Mouse (Mus musculus) embryo, embryonic 10 days (tissue): ENCODE data around the gene Aaas.

Experiments
- DNase-seq: peaks from one replicate; pipeline ENCODE4 v3.0.0-alpha.2; 2015; ENCODE audit warnings: low spot score

The Aaas gene

DNA sequence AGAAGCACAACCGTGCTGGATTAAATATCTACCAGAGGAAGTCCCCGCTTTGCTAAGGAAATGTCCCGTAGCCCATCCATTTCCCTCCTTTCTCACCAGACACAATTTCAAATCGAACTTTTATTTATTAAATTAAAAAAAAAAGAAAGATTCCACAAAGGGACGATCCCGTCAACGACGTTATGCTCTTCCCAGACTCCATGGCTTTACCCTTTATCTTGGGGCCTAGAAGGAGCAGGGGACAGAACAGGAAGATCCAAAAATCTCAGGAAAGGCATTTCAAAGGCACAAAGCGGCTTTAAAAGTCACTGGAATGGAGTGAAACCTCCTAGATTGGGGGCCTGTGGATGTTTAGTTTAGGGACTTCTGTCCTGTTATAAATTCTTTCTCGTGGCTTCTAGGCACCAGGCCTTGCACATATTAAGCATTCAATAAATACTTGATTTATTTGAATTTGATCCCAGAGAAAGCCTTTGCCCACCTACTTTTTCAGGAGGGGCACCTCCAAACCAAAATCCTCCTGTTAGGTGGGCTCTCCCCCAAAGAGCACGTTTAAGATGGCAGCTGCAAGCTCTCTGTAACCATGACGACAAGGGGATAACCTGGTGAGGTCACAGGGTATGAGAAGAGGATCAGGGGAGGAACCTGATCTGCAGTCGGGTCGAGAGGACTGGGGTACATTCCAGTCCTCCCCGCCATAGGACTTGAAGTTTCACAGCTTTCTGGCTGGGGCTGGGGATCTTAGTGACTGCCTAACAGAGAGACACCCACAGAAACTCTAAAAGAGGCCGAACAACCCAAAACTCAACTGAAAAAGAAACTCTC is 6.1 kb upstream of the Aaas start:
- peak; percentile 69 for DNase-seq

- peak; percentile 78 for DNase-seq
These were observed 5.4 kb upstream of the Aaas start for GRCm38 (mm10) chr15:102355871-102356441.

DNA sequence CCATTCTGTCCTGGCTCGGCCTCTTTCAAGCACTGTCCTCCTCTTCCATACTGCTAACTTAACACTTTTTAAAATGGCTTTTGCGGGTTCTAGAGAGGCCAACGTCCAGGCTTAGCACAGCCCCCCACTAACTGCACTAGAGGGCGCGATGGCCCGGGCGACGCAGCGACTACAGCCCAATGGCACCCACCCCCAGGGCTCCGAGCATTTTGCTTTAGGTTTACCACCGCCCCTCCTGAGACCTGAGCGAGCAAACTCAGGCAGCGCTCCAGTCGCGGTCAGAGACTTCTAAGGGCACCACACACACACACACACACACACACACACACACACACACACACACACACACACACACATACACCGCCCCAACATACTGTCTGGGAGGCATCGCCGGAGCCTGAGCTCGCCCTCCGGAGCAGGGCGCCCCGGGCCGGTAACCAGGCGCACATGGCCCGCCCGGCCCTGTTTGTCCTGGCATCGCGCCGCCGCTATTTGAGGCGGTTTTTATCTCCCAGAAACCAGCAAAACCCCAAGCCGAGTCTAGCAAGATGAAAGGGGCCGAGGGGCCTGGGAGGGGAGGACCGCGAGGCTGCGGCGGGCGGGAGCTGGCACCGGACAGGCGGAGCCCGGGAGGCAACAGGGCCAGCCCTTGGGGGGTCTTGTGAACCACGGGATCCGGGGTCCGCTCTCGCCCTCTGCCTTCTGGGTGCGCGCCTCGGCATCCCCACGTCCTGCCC is 4.7 kb upstream of the Aaas start:
- DNase-seq, result peak; percentile 81

- DNase-seq, result no peak
These were observed 3.4 kb upstream of the Aaas start for GRCm38 (mm10) chr15:102353986-102354385.

DNA sequence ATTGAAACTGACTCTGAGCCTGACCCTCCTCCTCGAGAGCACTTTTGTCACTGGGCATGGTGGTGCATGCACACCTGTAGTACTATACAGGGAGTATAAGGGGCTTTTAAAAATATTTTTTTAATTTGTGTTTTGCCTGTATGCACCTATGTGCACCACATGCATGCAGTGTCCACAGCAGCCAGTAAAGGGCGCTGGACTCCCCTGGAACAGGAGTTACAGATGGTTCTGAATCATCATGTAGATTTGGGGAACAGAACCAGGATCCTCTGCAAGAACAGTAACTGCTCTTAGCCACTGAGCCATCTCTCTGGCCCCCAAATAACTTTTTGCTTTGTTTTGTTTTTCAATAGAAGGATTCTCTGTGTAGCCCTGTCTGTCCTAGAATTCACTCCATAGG is 1.6 kb upstream of the Aaas start:
- DNase-seq, result no peak

DNA sequence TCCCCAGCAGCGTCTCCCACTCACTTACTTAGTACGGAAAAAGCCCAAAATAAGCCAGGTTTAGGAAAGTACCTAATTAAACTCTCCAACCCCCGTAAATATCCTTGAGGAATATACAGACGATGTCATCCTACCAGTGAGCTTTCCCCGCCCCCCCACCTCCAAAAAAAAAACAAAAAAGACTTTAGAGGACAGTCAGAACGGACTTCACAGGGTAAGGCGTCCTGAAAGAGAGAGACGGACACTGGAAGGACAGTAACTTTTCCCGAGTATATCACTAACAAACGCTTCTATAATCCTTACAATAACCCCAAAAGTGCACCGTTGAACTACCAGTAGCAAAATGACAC is 346 bp upstream of the Aaas start:
- no peak for DNase-seq

DNA sequence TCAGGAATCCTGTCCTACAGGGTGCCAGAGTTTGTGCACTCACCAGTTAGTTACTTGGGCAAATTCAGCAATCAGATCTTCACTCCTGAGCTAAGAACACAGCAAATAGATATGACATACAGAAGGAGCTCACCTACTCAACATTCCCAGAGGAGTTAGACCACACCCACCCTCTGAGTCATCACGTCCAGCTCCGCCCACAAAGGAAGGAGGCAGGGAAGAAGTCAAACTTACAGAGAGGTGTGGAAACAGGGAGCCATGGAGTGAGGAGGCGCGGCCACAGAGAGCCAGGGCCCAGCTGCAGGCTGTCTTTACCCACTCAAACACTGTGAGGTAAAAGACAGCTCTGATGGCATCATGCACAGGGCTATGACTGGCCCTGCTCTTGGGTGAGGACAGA is 4.1 kb downstream of the Aaas start:
- DNase-seq, result no peak

DNA sequence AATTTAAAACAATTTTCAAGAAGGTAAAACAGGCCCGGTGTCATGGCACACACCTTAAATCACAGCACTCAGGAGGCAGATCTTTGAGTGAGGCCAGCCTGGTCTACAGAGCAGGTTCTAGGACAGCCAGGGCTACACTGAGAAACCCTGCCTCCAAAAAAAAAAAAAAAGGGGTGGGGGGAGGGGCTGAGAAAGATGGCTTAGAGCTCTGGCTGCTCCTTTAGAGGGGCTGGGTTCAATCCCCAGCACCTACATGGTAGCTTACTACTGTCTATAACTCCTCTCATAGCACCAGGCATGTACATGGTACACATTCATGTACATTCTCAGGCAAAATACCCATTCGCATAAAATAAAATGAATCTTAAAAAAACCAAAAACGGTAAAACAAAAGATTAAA is 6.1 kb downstream of the Aaas start:
- DNase-seq, result no peak

GRCm38 (mm10) chr15:102341580-102341979 is 9.0 kb downstream of the Aaas start:
- DNase-seq, result peak; percentile 80

DNA sequence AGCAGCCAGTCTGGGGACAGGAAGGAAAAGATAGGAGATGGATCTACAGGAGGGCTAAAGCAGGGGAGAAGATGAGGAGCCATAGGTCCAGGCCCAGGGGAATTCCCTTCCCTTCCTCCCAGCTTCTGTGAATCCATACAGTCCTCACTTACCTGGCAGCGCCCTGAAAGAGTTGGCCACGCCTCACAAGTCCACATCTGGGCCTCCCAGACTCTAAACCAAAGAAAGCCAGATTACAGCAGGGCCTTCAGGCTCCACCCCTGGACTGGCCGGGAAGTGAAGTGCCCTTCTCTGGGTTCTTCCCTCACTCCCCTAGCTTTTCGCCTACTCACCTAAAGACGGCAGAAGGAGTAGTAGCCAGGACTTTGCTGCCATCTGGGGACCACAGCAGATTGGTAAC is 11.0 kb downstream of the Aaas start:
- DNase-seq, result no peak

DNA sequence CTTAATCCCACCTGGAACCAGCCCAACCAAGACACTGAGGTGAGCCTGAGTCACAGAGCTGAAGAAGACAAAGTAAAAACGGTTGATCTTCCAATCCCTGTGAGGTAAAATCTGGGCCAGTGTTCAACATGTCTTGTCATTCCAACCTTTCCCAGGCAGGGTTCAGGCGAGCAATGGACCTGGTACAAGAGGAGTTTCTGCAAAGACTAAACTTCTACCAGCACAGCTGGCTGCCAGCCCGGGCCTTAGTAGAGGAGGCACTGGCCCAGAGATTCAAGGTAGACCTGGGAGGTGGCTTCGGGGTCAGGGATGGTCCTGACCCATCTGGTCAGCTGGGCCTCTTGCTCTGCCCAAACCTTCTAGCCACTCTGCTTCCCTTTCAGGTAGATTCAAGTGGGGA is 13.6 kb downstream of the Aaas start:
- DNase-seq, result no peak

DNA sequence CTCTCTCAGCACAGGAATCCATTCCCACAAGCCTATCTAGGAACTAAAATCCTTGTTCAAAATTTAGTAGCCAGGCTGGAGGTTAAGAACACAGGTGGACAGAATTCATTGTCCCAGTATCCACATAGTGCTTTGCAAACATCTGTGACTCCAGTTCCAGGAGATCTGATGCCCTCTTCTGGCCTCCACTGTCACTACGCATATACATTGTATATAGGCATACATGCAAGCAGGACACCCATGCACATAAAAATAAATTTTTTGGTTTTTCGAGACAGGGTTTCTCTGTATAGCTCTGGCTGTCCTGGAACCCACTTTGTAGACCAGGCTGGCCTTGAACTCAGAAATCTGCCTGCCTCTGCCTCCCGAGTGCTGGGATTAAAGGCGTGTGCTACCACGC is 14.6 kb downstream of the Aaas start:
- peak; percentile 62 for DNase-seq

GRCm38 (mm10) chr15:102335254-102335653 is 15.3 kb downstream of the Aaas start:
- DNase-seq, result no peak

GRCm38 (mm10) chr15:102331610-102332015 is 19.0 kb downstream of the Aaas start, which contains the start of gene Myg1:
Gene Myg1, plus strand, starts transcription at chr15:102331709.
- DNase-seq, result peak; percentile 96

GRCm38 (mm10) chr15:102326892-102327291 is 23.7 kb downstream of the Aaas start:
- DNase-seq, result no peak

DNA sequence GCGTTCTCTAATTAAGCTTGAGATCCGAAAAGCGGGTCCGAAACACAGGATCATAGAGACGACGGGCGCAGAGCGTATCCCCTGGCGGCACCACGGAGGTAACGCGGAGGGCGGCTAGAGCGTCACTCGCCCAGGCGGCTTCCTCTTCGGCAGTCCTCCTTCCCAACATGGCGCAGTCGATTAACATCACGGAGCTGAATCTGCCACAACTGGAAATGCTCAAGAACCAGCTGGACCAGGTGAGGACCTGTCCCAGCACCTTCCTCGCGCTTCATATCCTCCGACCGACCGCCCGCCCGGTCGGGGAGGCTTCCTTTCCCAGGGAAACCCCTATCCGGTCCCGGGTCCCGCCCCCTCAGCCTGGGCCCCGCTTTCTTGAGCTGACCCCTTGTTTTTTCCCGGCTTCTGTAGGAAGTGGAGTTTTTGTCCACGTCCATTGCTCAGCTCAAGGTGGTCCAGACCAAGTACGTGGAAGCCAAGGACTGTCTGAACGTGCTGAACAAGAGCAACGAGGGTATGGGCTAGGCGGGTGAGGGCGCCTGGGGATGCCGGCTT is 24.5 kb downstream of the Aaas start, which contains the start of gene Pfdn5:
TSS of gene Pfdn5 (plus strand) at position 95 of the 555 bp plus-strand sequence.
- DNase-seq, result peak; percentile 94

DNA sequence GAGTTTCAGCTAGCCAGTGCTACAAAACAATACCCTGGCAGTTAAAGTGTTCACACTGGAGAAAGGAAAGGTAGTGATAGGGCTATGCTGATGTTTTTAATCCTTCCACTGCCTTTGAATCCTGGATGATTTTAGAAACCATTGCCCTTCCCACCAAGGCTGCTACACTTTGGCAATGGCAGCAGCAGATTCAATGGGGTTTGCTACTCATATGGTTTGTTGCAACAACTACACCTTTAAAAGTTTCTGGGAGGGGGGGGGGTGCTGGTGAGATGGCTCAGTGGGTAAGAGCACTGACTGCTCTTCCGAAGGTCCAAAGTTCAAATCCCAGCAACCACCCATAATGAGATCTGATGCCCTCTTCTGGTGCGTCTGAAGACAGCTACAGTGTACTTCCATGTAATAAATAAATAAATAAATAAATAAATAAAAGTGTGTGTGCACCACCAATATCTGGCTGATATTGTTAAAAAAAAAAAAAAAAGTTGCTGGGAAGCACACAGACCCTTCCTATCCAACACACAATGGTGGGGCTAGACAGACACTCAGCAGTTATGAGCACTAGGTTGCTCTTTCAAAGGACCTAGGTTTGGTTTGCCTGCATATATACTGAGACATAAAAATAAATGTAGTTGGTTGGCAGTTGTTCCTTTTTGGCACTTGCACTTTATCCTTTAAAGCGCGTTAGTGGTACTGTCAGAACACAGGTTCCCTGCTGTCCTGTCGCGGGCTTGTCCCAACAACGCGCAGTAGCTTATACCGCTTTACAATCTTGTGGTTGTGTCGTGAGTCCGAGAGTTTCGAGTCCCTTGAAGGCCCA is 25.7 kb downstream of the Aaas start:
- DNase-seq, result no peak

DNA sequence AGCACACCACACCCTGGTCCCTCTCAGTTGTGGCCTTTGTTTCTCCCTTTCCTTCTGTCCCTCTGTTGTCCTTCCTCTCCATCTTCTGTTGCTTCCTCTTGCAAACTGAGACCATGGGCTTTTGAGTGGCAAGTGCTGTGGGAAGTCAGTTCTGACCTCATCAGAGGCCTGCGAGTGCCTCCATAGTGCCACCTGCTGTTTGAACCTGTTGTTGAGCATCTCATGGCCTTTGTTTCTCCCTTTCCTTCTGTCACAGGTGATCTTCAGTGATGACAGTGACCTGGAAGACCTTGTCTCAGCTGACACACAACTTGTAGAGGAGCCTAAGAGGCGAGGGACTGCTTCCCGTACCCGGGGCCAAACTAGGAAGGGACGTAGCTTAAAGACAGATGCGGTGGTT is 34.3 kb downstream of the Aaas start:
- DNase-seq, result peak; percentile 73

DNA sequence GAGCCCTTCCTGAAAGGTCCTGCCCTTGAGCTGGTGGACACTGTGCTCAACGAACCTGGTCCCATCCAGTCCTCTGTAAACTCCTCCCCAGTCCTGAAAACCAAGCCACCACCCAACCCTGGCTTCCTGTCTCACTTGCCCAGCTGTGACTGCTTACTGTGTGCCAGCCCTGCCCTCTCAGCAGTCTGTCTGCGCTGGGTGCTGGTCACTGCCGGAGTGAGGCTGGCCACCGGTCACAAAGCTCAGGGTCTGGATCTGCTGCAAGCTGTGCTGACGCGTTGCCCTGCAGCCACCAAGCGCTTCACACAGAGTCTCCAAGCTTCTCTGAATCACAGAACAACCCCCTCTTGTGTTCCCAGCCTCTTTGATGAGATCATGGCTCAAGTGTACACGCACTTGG is 35.3 kb downstream of the Aaas start:
- no peak for DNase-seq

GRCm38 (mm10) chr15:102311489-102311888 is 39.1 kb downstream of the Aaas start:
- DNase-seq, result no peak

DNA sequence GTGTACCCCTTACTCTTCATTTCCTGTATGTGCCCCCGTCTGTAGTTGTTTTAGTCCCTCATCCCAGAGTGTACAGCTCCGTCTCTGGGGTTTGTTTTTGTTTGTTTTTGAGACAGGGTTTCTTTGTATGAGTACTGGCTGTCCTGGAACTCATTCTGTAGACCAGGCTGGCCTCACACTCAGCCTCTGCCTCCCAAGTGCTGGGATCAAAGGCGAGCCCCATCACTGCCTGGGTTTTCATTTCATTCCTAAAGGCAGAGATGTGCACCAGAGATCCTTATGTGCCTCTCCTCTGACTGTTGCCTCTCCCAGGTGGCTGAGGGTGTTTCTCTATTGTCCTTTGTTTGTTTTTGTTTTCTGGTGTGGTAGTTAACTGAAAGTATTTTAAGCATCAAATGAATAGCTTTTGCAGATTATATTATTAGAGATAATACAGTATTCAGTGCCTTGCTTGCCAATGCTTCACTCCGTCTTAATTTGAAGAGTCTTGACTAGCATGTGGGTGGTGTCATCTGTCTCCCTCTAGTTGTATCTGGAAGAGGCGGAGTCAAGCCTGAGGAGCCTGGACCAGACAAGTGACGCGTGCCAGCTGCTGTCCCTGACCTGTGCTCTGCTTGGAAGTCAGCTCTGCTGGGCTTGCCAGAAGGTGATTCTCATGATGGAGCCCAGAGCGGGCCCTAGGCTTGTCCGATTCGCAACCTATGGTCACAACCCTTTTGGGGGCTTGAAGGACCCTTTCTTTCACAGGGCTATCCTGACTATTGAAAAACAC is 40.3 kb downstream of the Aaas start:
- peak; percentile 25 for DNase-seq
